Mouse (Mus musculus) CH12F3 (cell line): Measurements from ENCODE around the gene E2f8.

Experiments
- in situ Hi-C: fragments of 300-500 bp; cut with MboI; formaldehyde crosslinking; loops from 2 replicates; pipeline ENCODE4 v1.14.3; 2020; ENCODE audit warnings: low sequenced_read_pairs

Gene E2f8

GRCm38 (mm10) chr7:48861796-48862195 lies 19.6 kb downstream of the E2f8 start:
- in situ Hi-C loops = no loop called here

GRCm38 (mm10) chr7:48860948-48861347 lies 20.4 kb downstream of the E2f8 start:
- in situ Hi-C loops = no loop called here

GRCm38 (mm10) chr7:48859362-48859761 lies 22.0 kb downstream of the E2f8 start:
- in situ Hi-C loops = no loop called here

- in situ Hi-C loops = no loop called here
Measured at GRCm38 (mm10) chr7:48858257-48858656, 23.1 kb downstream of the E2f8 start.

- in situ Hi-C loops = no loop called here
Measured at GRCm38 (mm10) chr7:48855461-48855860, 25.9 kb downstream of the E2f8 start.

- in situ Hi-C loops = no loop called here
Measured at GRCm38 (mm10) chr7:48853496-48853895, 27.9 kb downstream of the E2f8 start.

GRCm38 (mm10) chr7:48851529-48852104 lies 29.8 kb downstream of the E2f8 start:
- in situ Hi-C loops = no loop called here

DNA sequence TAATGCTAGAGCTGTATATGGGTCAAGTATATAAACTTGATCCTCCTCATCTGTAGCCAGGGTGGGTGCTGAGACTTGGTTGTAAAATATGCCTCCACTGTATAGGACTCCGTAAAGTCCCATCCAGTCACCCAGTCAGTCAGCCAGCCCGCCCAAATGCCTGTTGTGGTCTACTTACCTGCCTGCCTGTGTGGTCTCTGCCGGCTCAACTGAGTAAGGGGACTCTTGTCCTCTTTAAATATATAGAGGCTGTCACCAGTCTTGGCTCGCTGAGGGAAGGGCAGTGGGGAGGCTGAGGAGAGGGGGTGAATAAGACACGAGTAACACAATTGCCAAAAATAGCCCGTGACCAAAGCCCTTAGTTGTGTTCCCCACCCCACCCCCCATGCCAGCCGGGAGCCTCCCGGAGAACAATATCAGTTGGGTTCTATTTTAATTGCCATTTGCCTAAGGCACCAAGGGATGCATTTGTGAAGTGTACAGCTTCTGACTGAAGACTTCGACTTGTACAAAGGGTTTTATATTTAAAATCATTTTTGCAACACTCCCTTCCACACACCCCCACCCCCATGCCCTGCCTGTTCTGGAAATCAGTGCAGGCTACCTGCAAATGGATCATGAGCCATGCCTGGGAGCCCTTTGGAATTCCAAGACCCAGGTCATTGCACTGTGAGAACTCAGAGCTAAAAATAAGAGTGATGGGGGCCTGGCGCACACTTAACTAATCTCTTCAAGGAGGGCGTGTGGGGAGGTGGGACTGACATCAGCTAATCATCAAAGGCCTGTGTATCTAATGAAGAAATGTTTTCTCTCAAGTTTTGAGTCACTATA lies 33.4 kb downstream of the E2f8 start, which contains the start of gene Csrp3:
Gene Csrp3 (minus strand): TSS at position 214 of the 831 bp plus-strand sequence.
- in situ Hi-C loops = no loop called here

DNA sequence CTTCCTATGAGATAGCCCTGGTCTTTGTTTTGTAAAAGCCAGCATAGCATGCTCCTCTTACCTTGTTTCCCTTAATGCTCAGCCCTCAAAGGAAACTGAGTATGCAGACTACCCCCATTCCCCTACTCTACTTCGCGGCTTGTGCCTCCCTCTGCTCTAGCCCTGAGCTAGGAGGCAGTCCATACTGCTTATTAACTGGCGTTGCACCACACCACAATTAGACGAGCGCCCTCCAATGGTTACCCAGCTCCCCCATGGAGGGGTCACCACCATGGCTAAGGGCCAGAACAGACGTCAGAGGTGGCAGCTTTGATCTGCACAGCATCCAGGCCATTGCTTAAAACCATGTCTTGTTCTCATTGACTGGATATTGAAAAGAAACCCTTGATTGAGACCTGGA lies 34.6 kb downstream of the E2f8 start:
- in situ Hi-C loops = no loop called here

- in situ Hi-C loops = no loop called here
Measured at GRCm38 (mm10) chr7:48845213-48845973, 36.0 kb downstream of the E2f8 start.

DNA sequence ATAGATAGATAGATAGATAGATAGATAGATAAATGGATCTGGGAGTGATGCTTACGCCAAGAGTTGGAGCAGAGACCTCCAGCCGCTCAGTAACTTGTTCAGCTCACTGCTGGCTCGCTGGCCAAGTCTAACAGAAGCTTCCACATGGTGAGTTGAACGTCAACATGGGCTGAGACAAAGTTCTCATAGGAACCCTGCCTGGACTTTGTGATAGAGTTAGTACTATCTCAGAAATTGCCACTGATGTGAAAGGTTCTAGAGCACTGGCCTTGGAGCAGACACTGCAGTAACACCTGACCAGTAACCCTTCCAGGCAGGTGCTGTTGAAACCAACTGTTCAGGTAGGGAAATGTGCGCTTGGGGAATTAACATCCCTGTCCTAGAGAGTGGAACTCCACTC lies 37.9 kb downstream of the E2f8 start:
- in situ Hi-C loops = no loop called here

- in situ Hi-C loops = no loop called here
Measured at GRCm38 (mm10) chr7:48842353-48842752, 39.0 kb downstream of the E2f8 start.

GRCm38 (mm10) chr7:48841538-48841937 lies 39.9 kb downstream of the E2f8 start:
- in situ Hi-C loops = no loop called here

DNA sequence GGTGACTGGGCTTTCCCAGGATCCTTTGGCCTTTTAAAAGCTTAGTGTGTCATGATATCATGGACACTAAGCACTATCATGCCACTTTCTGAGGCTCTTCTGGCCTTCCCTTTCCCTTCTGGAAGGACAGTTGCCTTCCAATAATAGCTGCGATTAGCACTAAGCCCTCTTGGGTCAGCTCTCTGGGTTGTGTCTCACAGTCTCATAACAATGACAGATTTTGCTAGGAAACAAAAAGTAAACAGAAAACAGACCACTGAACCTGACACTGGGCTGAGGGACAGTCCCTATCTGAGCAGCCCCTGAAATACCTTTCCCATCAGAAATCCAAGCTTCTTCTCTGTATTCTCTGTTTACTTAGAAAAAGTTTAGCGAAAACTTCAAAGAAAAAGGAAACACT lies 40.9 kb downstream of the E2f8 start:
- in situ Hi-C loops = no loop called here

DNA sequence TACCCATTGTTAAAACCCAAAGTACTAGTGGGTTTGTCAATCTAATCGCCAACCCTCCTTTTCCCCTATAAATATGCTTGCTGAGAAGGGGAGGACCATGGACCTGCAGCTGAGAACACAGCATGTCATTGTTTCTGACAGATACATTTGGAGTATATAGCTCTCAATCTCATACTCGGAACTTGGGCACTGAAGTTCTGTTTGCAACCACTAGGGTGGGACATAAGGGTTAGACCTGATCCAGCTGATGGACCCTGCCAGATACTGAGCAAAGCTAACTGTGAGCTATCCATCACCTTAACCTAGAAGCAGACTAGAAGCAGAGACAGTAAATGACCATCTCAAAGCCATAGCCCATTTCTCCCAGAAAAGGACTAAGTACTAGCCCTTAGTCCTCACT lies 43.0 kb downstream of the E2f8 start:
- in situ Hi-C loops = no loop called here

- in situ Hi-C loops = no loop called here
Measured at GRCm38 (mm10) chr7:48836949-48837348, 44.4 kb downstream of the E2f8 start.

DNA sequence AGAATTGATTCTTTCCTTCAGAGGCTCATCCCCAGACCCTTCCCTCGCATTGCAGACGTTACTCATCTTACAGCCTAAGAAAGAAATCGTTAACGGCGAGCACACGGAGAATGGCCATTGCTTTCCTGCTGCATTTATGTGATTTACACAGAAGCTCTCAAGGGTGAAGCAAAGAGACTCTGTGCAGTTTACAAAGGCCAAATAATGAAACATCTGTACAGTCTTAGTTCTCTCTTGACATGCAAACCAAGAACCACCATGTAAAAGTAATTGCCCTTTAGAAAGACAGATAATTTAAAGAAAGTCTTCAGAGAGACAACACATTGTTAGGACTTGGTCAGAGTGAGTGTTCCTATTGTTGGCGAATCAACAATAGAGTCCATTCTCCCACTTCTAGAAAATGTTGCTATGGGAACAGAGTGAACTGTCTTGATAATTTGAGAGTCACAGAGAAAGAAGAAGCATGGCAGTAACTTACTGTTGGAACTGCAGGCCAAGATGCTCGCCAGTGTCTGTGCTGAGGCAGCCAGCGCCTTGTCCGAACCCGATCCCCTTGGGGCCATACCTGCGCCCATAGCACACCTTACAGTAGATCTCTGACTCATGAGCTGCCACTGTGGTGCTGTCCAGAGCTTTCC lies 46.3 kb downstream of the E2f8 start:
- in situ Hi-C loops = no loop called here

- in situ Hi-C loops = no loop called here
Measured at GRCm38 (mm10) chr7:48834371-48834970, 46.9 kb downstream of the E2f8 start.

DNA sequence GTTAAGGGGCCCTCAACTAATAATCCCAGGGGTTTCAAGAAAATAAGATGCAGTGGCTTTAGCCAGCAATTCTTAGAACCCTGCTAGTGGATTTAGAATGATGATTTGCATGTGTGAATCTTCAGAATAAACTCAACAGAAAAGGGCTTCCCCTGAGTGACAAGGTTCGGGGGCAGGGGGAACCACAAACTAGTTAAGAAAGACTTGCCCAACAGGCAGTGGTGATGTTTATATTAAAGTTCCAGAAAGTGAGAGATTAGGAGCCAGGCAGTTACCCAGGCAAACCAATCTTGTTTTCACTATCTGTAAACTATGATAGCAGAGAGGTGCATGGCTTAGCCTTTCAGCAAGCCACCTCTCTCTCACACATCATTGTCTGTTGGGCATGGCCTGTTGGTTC lies 48.7 kb downstream of the E2f8 start:
- in situ Hi-C loops = no loop called here

DNA sequence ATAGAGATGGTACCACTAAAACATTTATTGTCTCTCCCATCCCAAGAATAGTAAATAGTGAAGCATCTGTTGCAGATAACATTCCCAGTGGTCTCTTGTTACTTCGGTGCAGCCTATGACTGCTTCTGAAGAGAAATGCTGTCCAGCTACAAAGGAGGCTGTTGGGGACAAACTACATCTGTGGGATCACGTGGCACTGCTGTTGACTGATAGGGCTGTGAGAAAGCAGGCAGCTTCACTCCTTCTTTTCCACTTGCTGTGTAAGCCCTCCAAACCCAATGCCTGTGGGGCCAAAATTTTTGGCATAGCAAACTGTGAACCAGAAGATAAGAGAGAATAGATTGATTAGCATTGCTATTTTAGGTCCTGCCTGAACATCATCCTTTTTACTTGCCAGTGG lies 51.0 kb downstream of the E2f8 start:
- in situ Hi-C loops = no loop called here
